Mouse (Mus musculus) lung, postnatal 0 days (tissue): ENCODE measurements around the gene Olfr958. TPM values are rescaled to one million over a fixed set of nuclear protein-coding genes. Genes with fewer than 3 reads are reported as not detected.

Source experiments
- ATAC-seq: fragments of 200-750 bp; cut with Nextera tagmentation; 2 replicates; pipeline ENCODE4 v1.8.0; 2017; ENCODE audit warnings: moderate library complexity
- DNase-seq: peaks from one replicate; pipeline ENCODE4 v3.0.0-alpha.2; 2016; ENCODE audit warnings: low spot score
- H3K27ac ChIP-seq: fragments of 300-500 bp; sonication (generic); 2 replicates; pipeline ENCODE4 v1.5.1; 2014; ENCODE audit warnings: antibody characterized with exemption, mild to moderate bottlenecking, low read length, mixed read lengths
- H3K27me3 ChIP-seq: fragments of 300-500 bp; sonication (generic); replicated peaks from 2 replicates; pipeline ENCODE4 v1.6.1; 2014; ENCODE audit warnings: low read length, mixed read lengths; ENCODE audit not compliant: insufficient read depth
- H3K36me3 ChIP-seq: fragments of 300-500 bp; sonication (generic); 2 replicates; pipeline ENCODE4 v1.6.1; 2014; ENCODE audit warnings: low read length, mixed read lengths; ENCODE audit not compliant: insufficient read depth
- H3K4me1 ChIP-seq: fragments of 300-500 bp; sonication (generic); 2 replicates; pipeline ENCODE4 v1.6.1; 2014; ENCODE audit warnings: antibody characterized with exemption, low read depth, low read length, mixed read lengths; ENCODE audit not compliant: insufficient read depth
- H3K4me2 ChIP-seq: fragments of 300-500 bp; sonication (generic); replicated peaks from 2 replicates; pipeline ENCODE4 v1.6.1; 2014; ENCODE audit warnings: low read depth, mild to moderate bottlenecking, low read length, moderate library complexity, mixed read lengths
- H3K4me3 ChIP-seq: fragments of 300-500 bp; sonication (generic); 2 replicates; pipeline ENCODE4 v1.5.1; 2014; ENCODE audit warnings: low read depth, low read length
- H3K9ac ChIP-seq: fragments of 300-500 bp; sonication (generic); replicated peaks from 2 replicates; pipeline ENCODE4 v1.6.1; 2014; ENCODE audit warnings: low read depth, mild to moderate bottlenecking
- H3K9me3 ChIP-seq: fragments of 300-500 bp; sonication (generic); 2 replicates; pipeline ENCODE4 v1.6.1; 2016; ENCODE audit warnings: low read length, mixed read lengths
- CTCF ChIP-seq: IDR thresholded peaks from 2 replicates; pipeline ENCODE4 v1.5.1; 2016; ENCODE audit warnings: antibody characterized with exemption, mild to moderate bottlenecking
- EP300 ChIP-seq: IDR thresholded peaks from 2 replicates; pipeline ENCODE4 v1.6.1; 2016; ENCODE audit warnings: antibody characterized with exemption, mild to moderate bottlenecking, control low read depth
- WGBS: fragments of 180-500 bp; shearing (Covaris S2); extraction: QIAGEN DNeasy Blood & Tissue Kit; methylation state at CpG from one replicate; pipeline ENCODE4 v1.1.7; 2014; 5-methylcytosine and 5-hydroxymethylcytosine counted together
- polyA plus RNA-seq: library from polyadenylated mRNA; unstranded; fragments of >200 nt; fragmentation: Nextera tagmentation; extraction: Ambion mirVana; gene quantifications from 2 replicates; pipeline ENCODE4 v1.2.1, GENCODE M21; 2015

The Olfr958 gene
- polyA plus RNA-seq, 1 experiment from 2014 or later = not detected

DNA sequence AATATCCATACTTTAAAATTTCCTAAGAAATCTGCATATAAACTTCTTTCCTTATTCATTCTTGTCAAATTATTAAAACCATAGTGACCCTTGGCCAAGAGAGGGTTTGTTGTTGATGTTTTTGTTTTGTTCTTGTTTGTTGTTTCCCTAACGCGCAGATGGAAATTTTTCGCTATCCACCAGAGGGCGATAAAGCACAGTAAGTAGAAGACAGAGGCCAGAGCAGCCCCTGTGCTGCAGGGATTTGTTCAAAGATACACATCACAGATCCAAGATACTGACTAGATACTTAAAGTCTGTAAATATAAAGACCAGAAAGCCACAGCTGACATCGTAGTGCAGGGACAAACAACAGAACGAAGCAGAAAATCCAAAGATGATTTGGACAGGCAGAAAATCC lies 44.9 kb downstream of the Olfr958 start:
- WGBS = 11% methylated on average over 6 of the region's 6 CpGs
- H3K4me3 ChIP-seq = no peak overlapping the region
- H3K9ac ChIP-seq = no peak overlapping the region
- no peaks in the 10 kb centered on the region for H3K9me3 ChIP-seq
- H3K27me3 ChIP-seq = no peaks in the 10 kb centered on the region
- no peaks in the 10 kb centered on the region for H3K36me3 ChIP-seq
- no peak overlapping the region for H3K4me2 ChIP-seq
- ATAC-seq (no peak), DNase-seq (peak; percentile 37)
- TF ChIP-seq EP300 (no peak), CTCF (peak; percentile 63)
- H3K27ac ChIP-seq = no peak overlapping the region
- no peaks in the 10 kb centered on the region for H3K4me1 ChIP-seq

Other genes starting within 250 kb of the Olfr958 start
- gene Olfr948, start 228.0 kb downstream of the Olfr958 start, polyA plus RNA-seq = not detected in 2 replicates
- gene Olfr951, start 166.6 kb downstream of the Olfr958 start, polyA plus RNA-seq = not detected in 2 replicates
- gene Olfr952, start 126.9 kb downstream of the Olfr958 start, polyA plus RNA-seq = not detected in 2 replicates
- not detected in 2 replicates for gene Olfr954, start 97.4 kb downstream of the Olfr958 start, polyA plus RNA-seq
- gene Olfr955, start 82.1 kb downstream of the Olfr958 start, polyA plus RNA-seq = not detected in 2 replicates
- not detected in 2 replicates for gene Olfr44, start 60.1 kb downstream of the Olfr958 start, polyA plus RNA-seq
- not detected in 2 replicates for gene Olfr957, start 38.2 kb downstream of the Olfr958 start, polyA plus RNA-seq
- gene Olfr959, start 21.5 kb upstream of the Olfr958 start, polyA plus RNA-seq = not detected in 2 replicates
- gene AW551984, start 50.3 kb upstream of the Olfr958 start, polyA plus RNA-seq = 1.4 and 1.7 TPM in 2 replicates
- not detected in 2 replicates for gene Olfr148, start 56.6 kb upstream of the Olfr958 start, polyA plus RNA-seq
- not detected in 2 replicates for gene Olfr960, start 67.3 kb upstream of the Olfr958 start, polyA plus RNA-seq
- not detected in 2 replicates for gene Olfr961, start 91.0 kb upstream of the Olfr958 start, polyA plus RNA-seq
- gene Olfr963, start 113.2 kb upstream of the Olfr958 start, polyA plus RNA-seq = not detected in 2 replicates
- gene Olfr149, start 153.1 kb upstream of the Olfr958 start, polyA plus RNA-seq = not detected in 2 replicates
- not detected in 2 replicates for gene Olfr965, start 157.3 kb upstream of the Olfr958 start, polyA plus RNA-seq
- not detected in 2 replicates for gene Olfr150, start 176.9 kb upstream of the Olfr958 start, polyA plus RNA-seq
- not detected in 2 replicates for gene Olfr967, start 192.2 kb upstream of the Olfr958 start, polyA plus RNA-seq
- not detected in 2 replicates for gene Olfr968, start 229.2 kb upstream of the Olfr958 start, polyA plus RNA-seq
- gene Olfr969, start 236.9 kb upstream of the Olfr958 start, polyA plus RNA-seq = not detected in 2 replicates